Mouse (Mus musculus) limb, embryonic 10.5 days (tissue): ENCODE measurements around the gene Tmem222. TPM values are rescaled to one million over a fixed set of nuclear protein-coding genes. Genes with fewer than 3 reads are reported as not detected.
A peak's percentile ranks its signal among the peaks of the same experiment; 100 is the strongest.

Experiments
- DNase-seq: peaks from one replicate; pipeline ENCODE4 v3.0.0-alpha.2; 2017; ENCODE audit warnings: low spot score
- H3K27ac ChIP-seq: fragments of 300-500 bp; sonication (generic); 2 replicates; pipeline ENCODE4 v1.5.1; 2016; ENCODE audit warnings: mild to moderate bottlenecking
- H3K27me3 ChIP-seq: fragments of 300-500 bp; sonication (generic); 2 replicates; pipeline ENCODE4 v1.6.1; 2016; ENCODE audit warnings: low read depth, mild to moderate bottlenecking; ENCODE audit not compliant: poor library complexity, severe bottlenecking
- H3K36me3 ChIP-seq: fragments of 300-500 bp; sonication (generic); 2 replicates; pipeline ENCODE4 v1.6.1; 2016; ENCODE audit warnings: mild to moderate bottlenecking, moderate library complexity
- H3K4me1 ChIP-seq: fragments of 300-500 bp; sonication (generic); 2 replicates; pipeline ENCODE4 v1.6.1; 2016
- H3K4me3 ChIP-seq: fragments of 300-500 bp; sonication (generic); 2 replicates; pipeline ENCODE4 v1.5.1; 2016; ENCODE audit warnings: mild to moderate bottlenecking, moderate library complexity
- H3K9me3 ChIP-seq: fragments of 300-500 bp; sonication (generic); replicated peaks from 2 replicates; pipeline ENCODE4 v1.6.1; 2016; ENCODE audit warnings: mild to moderate bottlenecking
- WGBS: fragments of 180-500 bp; shearing (Covaris S2); methylation state at CpG from one replicate; pipeline ENCODE4 v1.1.7; 2016; 5-methylcytosine and 5-hydroxymethylcytosine counted together
- polyA plus RNA-seq: library from polyadenylated mRNA; unstranded; fragments of >200 nt; fragmentation: Nextera tagmentation; extraction: Ambion mirVana; gene quantifications from 2 replicates; pipeline ENCODE4 v1.2.1, GENCODE M21; 2016

The Tmem222 gene
- polyA plus RNA-seq = 93.7 and 98.5 TPM in 2 replicates

GRCm38 (mm10) chr4:133277104-133278026 lies at the start of gene Tmem222:
Gene Tmem222 (minus strand): TSS chr4:133277792.
- Histone ChIP-seq H3K4me1 (peaks cover 39% of the 10 kb centered on the region), H3K9me3 (no peaks in the 10 kb centered on the region), H3K27me3 (no peaks in the 10 kb centered on the region), H3K4me3 (peak within 1 kb of the TSS; percentile 93), H3K27ac (peak within 1 kb of the TSS; percentile 93), H3K36me3 (peaks cover 30% of the 10 kb centered on the region)
- peak; percentile 98 for DNase-seq
- WGBS = under 1% methylated on average over 73 of the region's 73 CpGs

DNA sequence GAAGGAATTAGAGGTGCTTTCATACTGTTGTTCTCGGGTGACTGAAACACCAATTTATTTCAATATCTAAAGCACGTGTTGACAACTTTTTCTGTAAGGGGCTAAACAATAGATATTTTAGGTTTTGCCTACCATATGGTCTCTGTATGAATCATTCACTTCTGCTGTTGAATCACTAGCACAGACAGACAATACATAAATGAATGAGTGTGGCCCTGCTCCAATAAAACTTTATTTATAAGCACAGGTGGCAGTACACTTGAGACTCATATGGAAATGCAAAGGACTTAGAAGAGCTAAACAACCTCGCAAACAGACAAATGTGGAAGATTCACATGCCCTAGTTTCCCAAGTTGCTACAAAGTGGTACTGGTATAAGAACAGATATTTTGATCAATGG lies 42.1 kb upstream of the Tmem222 start:
- no peaks in the 10 kb centered on the region for H3K27me3 ChIP-seq
- H3K36me3 ChIP-seq = peaks cover 30% of the 10 kb centered on the region
- 91% methylated on average over 3 of the region's 3 CpGs for WGBS
- no peak for DNase-seq
- no peak overlapping the region for H3K27ac ChIP-seq
- H3K9me3 ChIP-seq = no peaks in the 10 kb centered on the region
- peaks cover 14% of the 10 kb centered on the region for H3K4me1 ChIP-seq
- no peak overlapping the region for H3K4me3 ChIP-seq

DNA sequence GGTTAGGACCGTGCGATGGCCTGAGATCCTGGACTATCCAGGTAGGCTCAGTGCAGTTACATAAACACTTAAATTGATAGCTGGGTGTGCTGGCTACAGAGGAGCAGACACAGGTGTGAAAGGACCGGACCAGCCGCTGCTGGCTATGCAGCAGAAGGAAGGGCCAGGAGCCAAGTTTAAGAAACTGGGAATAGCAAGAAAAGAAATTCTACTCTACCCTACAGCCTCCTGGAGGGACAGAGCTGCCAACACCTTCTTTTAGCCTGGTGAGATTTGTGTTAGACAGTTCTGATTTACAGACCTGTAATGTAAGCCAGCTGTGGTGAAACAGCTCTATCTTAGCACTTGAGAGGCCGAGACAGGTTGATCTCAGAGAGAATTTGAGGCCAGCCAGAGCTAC lies 38.4 kb upstream of the Tmem222 start:
- no peaks in the 10 kb centered on the region for H3K27me3 ChIP-seq
- peaks cover 14% of the 10 kb centered on the region for H3K4me1 ChIP-seq
- DNase-seq = no peak
- H3K36me3 ChIP-seq = peaks cover 21% of the 10 kb centered on the region
- 69% methylated on average over 5 of the region's 5 CpGs for WGBS
- no peak overlapping the region for H3K27ac ChIP-seq
- H3K9me3 ChIP-seq = no peaks in the 10 kb centered on the region
- H3K4me3 ChIP-seq = no peak overlapping the region

DNA sequence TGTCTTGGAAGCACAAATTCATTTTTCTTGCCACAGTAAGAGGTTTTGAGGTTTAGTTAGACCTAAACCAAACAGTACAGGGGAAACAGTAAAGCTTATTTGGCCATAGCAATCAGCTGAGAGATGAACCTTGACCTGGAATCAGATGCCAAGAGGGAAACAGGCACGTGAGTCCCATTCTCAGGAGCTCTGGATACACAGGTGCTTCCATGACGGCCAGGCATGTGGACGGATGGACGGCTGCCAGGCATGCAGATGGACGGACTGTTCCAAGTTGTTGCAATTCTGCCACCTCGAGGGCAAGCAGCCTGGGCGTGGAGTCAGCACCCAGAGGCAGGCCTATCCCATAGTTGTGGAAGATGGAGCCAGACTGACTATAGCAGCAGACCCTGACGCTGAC lies 37.3 kb upstream of the Tmem222 start:
- Histone ChIP-seq H3K27me3 (no peaks in the 10 kb centered on the region), H3K4me1 (peaks cover 14% of the 10 kb centered on the region), H3K4me3 (no peak overlapping the region), H3K9me3 (no peaks in the 10 kb centered on the region), H3K36me3 (peaks cover 21% of the 10 kb centered on the region), H3K27ac (no peak overlapping the region)
- WGBS = 85% methylated on average over 8 of the region's 8 CpGs
- no peak for DNase-seq

DNA sequence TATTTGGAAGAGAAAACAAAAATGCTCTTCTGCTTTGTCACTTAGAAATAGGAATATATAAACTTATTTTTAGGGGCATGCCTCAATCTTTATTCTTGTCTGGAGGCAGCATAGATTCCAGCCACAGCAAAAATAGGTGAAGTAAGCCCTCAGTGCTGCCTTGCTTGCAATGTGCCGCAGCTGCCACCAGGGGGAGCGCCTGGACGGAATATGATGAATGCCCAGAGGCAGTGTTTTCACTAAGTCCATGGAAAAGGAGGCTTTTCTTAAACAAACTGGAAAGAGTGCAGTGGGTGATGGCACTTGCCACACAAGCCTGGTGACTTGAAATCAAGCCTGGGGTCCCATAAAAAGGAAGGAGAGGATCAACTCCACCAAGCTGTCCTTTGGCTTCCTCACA lies 32.4 kb upstream of the Tmem222 start:
- Histone ChIP-seq H3K4me3 (no peak overlapping the region), H3K9me3 (no peaks in the 10 kb centered on the region), H3K4me1 (0 out of 2 replicates have a peak, but pooled peaks cover under 1% of the 10 kb centered on the region), H3K36me3 (peaks cover 29% of the 10 kb centered on the region; the same call in 1 of the 2 replicates), H3K27ac (no peak overlapping the region), H3K27me3 (no peaks in the 10 kb centered on the region)
- WGBS = 0% methylated on average over 3 of the region's 3 CpGs
- DNase-seq = peak; percentile 93

GRCm38 (mm10) chr4:133307331-133307730 lies 29.7 kb upstream of the Tmem222 start:
- WGBS = 47% methylated on average over 3 of the region's 3 CpGs
- Histone ChIP-seq H3K36me3 (peaks cover 32% of the 10 kb centered on the region), H3K27ac (no peak overlapping the region), H3K9me3 (no peaks in the 10 kb centered on the region), H3K4me3 (no peak overlapping the region), H3K27me3 (no peaks in the 10 kb centered on the region), H3K4me1 (no peaks in the 10 kb centered on the region)
- DNase-seq = peak; percentile 65

- no peak overlapping the region for H3K27ac ChIP-seq
- no peaks in the 10 kb centered on the region for H3K4me1 ChIP-seq
- 89% methylated on average over 7 of the region's 7 CpGs for WGBS
- no peaks in the 10 kb centered on the region for H3K9me3 ChIP-seq
- DNase-seq = no peak
- peaks cover 44% of the 10 kb centered on the region for H3K36me3 ChIP-seq
- H3K27me3 ChIP-seq = no peaks in the 10 kb centered on the region
- no peak overlapping the region for H3K4me3 ChIP-seq
Observed at GRCm38 (mm10) chr4:133305825-133306224, 28.2 kb upstream of the Tmem222 start.

GRCm38 (mm10) chr4:133304770-133305169 lies 27.2 kb upstream of the Tmem222 start:
- Histone ChIP-seq H3K27ac (no peak overlapping the region), H3K4me1 (0 out of 2 replicates have a peak, but pooled peaks cover under 1% of the 10 kb centered on the region), H3K4me3 (no peak overlapping the region), H3K36me3 (peaks cover 53% of the 10 kb centered on the region), H3K9me3 (no peaks in the 10 kb centered on the region), H3K27me3 (no peaks in the 10 kb centered on the region)
- 95% methylated on average over 7 of the region's 7 CpGs for WGBS
- no peak for DNase-seq

GRCm38 (mm10) chr4:133302668-133303067 lies 25.1 kb upstream of the Tmem222 start:
- Histone ChIP-seq H3K9me3 (no peaks in the 10 kb centered on the region), H3K4me1 (peaks cover 20% of the 10 kb centered on the region), H3K27me3 (no peaks in the 10 kb centered on the region), H3K36me3 (peaks cover 51% of the 10 kb centered on the region), H3K27ac (no peak overlapping the region), H3K4me3 (no peak overlapping the region)
- 91% methylated on average over 5 of the region's 5 CpGs for WGBS
- DNase-seq = no peak

GRCm38 (mm10) chr4:133301802-133302201 lies 24.2 kb upstream of the Tmem222 start:
- peaks cover 52% of the 10 kb centered on the region for H3K36me3 ChIP-seq
- DNase-seq = peak; percentile 90
- no peak overlapping the region for H3K4me3 ChIP-seq
- no peaks in the 10 kb centered on the region for H3K27me3 ChIP-seq
- H3K4me1 ChIP-seq = peaks cover 24% of the 10 kb centered on the region
- 23% methylated on average over 4 of the region's 4 CpGs for WGBS
- peak overlapping the region; percentile 33; the same call in 1 of the 2 replicates for H3K27ac ChIP-seq
- H3K9me3 ChIP-seq = no peaks in the 10 kb centered on the region

DNA sequence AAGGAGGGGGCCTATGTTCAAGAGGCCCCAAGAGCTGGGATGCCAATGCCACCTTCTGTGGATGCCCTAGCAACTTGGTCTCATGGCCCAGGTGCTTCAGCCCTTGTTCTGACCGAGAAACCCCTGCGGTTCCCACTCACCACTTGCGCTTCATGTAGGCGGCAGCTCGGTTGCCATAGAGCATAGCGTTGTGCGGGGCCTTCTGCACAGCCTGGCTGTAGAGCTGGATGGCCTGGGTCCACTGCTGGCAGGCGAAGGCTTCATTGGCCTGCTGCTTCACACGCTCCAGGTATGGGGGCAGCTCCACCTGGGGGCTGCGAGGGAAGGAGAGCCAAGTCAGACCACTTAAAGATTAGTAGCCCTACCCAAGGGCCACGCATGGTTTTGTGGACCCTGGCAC lies 22.8 kb upstream of the Tmem222 start:
- H3K27me3 ChIP-seq = no peaks in the 10 kb centered on the region
- peaks cover 24% of the 10 kb centered on the region for H3K4me1 ChIP-seq
- H3K4me3 ChIP-seq = no peak overlapping the region
- WGBS = 85% methylated on average over 11 of the region's 11 CpGs
- H3K9me3 ChIP-seq = no peaks in the 10 kb centered on the region
- no peak overlapping the region for H3K27ac ChIP-seq
- peaks cover 57% of the 10 kb centered on the region for H3K36me3 ChIP-seq
- no peak for DNase-seq

GRCm38 (mm10) chr4:133299701-133300100 lies 22.1 kb upstream of the Tmem222 start:
- Histone ChIP-seq H3K36me3 (peaks cover 63% of the 10 kb centered on the region), H3K9me3 (no peaks in the 10 kb centered on the region), H3K27me3 (peaks cover 5% of the 10 kb centered on the region; the same call in 1 of the 2 replicates), H3K4me3 (no peak overlapping the region), H3K4me1 (peaks cover 24% of the 10 kb centered on the region), H3K27ac (no peak overlapping the region)
- no peak for DNase-seq
- 57% methylated on average over 5 of the region's 5 CpGs for WGBS
